Mouse (Mus musculus) stomach, embryonic 14.5 days (tissue): ENCODE measurements around the gene Fscn3. TPM values are rescaled to one million over a fixed set of nuclear protein-coding genes. Genes with fewer than 3 reads are reported as not detected.

ENCODE experiments used
- ATAC-seq: fragments of 200-750 bp; cut with Nextera tagmentation; 2 replicates; pipeline ENCODE4 v1.8.0; 2017; ENCODE audit warnings: low read depth, moderate TSS enrichment; ENCODE audit not compliant: insufficient number of reproducible peaks, insufficient read depth, low FRiP score
- H3K27ac ChIP-seq: fragments of 300-500 bp; sonication (generic); 2 replicates; pipeline ENCODE4 v1.5.1; 2014; ENCODE audit warnings: mild to moderate bottlenecking, low read length, moderate library complexity, mixed read lengths
- H3K27me3 ChIP-seq: fragments of 300-500 bp; sonication (generic); 2 replicates; pipeline ENCODE4 v1.6.1; 2014; ENCODE audit warnings: low read length, control low read depth, mixed read lengths; ENCODE audit not compliant: control insufficient read depth, insufficient read depth
- H3K36me3 ChIP-seq: fragments of 300-500 bp; sonication (generic); 2 replicates; pipeline ENCODE4 v1.6.1; 2014; ENCODE audit warnings: mild to moderate bottlenecking, control low read depth, low read length, moderate library complexity, mixed read lengths; ENCODE audit not compliant: control insufficient read depth, insufficient read depth
- H3K4me1 ChIP-seq: fragments of 300-500 bp; sonication (generic); 2 replicates; pipeline ENCODE4 v1.6.1; 2014; ENCODE audit warnings: low read length, control low read depth, mixed read lengths; ENCODE audit not compliant: control insufficient read depth, insufficient read depth
- H3K4me2 ChIP-seq: fragments of 300-500 bp; sonication (generic); replicated peaks from 2 replicates; pipeline ENCODE4 v1.6.1; 2014; ENCODE audit warnings: low read depth, low read length, control low read depth
- H3K4me3 ChIP-seq: fragments of 300-500 bp; sonication (generic); 2 replicates; pipeline ENCODE4 v1.5.1; 2014; ENCODE audit warnings: low read depth, low read length, control low read depth
- H3K9ac ChIP-seq: fragments of 300-500 bp; sonication (generic); replicated peaks from 2 replicates; pipeline ENCODE4 v1.6.1; 2014; ENCODE audit warnings: low read depth, mild to moderate bottlenecking, control low read depth, low read length, moderate library complexity, mixed read lengths
- H3K9me3 ChIP-seq: fragments of 300-500 bp; sonication (generic); 2 replicates; pipeline ENCODE4 v1.6.1; 2016; ENCODE audit warnings: low read depth, low read length, control low read depth; ENCODE audit not compliant: control insufficient read depth
- WGBS: fragments of 180-500 bp; shearing (Covaris S2); extraction: QIAGEN DNeasy Blood & Tissue Kit; methylation state at CpG from one replicate; pipeline ENCODE4 v1.1.7; 2014; 5-methylcytosine and 5-hydroxymethylcytosine counted together
- polyA plus RNA-seq: library from polyadenylated mRNA; unstranded; fragments of >200 nt; fragmentation: Nextera tagmentation; extraction: Ambion mirVana; gene quantifications from 2 replicates; pipeline ENCODE4 v1.2.1, GENCODE M21; 2014

Gene Fscn3
- polyA plus RNA-seq, 1 experiment from 2014 or later, result not detected

DNA sequence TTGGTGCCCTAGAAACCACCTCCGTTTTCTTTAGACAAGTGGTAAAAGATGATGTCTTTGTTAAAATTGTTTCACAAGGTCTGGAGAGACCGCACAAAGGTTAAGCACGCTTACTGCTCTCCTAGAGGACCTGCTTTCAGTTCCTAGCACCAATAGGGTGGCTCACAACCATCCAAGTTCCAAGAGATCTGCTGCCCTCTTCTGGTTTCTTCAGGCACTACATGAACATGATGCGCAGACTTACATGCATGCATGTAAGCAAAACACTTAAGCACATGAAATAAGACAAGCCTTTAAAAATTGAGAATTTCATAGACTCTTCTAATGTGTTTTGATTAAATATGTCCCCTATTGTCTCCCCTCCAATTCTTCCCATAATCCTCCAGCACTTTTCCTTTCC lies 27.8 kb upstream of the Fscn3 start:
- Histone ChIP-seq H3K27ac (no peak overlapping the region), H3K27me3 (no peaks in the 10 kb centered on the region), H3K4me2 (no peak overlapping the region), H3K9me3 (peaks cover 3% of the 10 kb centered on the region; the same call in 1 of the 2 replicates), H3K36me3 (no peaks in the 10 kb centered on the region), H3K4me3 (no peak overlapping the region), H3K4me1 (no peaks in the 10 kb centered on the region), H3K9ac (no peak overlapping the region)
- WGBS, result 87% methylated on average over 4 of the region's 4 CpGs
- ATAC-seq, result no peak

DNA sequence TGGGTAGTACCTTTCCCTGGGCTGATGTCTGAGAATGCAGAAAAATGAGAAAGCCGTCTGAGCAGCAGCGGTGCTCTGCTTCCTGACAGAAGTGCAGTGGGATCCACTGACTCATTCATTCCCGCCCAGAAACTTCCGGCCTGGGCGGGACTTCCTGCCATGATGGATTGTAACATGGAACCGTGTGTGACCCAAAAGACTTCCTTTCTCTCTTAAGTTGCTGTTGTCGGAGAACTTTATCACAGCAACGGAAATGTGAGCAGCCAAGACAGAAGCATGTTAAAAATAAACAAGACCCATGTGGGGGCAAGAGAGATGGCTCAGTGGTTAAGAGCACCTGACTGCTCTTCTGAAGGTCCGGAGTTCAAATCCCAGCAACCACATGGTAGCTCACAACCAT lies 17.5 kb upstream of the Fscn3 start:
- no peaks in the 10 kb centered on the region for H3K4me1 ChIP-seq
- 72% methylated on average over 9 of the region's 9 CpGs for WGBS
- H3K9ac ChIP-seq, result no peak overlapping the region
- H3K27ac ChIP-seq, result no peak overlapping the region
- H3K4me3 ChIP-seq, result no peak overlapping the region
- no peaks in the 10 kb centered on the region for H3K36me3 ChIP-seq
- no peak for ATAC-seq
- H3K27me3 ChIP-seq, result no peaks in the 10 kb centered on the region
- no peaks in the 10 kb centered on the region for H3K9me3 ChIP-seq
- no peak overlapping the region for H3K4me2 ChIP-seq

DNA sequence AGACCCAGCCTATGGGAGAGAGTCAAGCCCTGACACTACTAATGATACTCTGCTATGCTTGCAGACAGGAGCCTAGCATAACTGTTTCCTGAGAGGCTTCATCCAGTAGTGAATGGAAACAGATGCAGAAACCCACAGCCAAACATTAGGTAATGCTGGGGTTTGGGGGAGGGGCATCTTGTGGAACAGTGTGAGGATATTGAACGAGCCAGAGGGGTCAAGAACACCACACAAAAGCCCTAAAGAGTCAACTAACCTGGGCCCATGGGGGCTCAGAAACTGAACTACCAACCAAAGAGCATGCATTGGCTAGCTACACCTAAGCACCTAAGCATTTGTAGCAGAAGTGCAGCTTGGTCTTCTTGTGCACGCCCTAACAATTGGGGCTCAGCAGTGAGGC lies 16.4 kb upstream of the Fscn3 start:
- Histone ChIP-seq H3K4me3 (no peak overlapping the region), H3K27me3 (no peaks in the 10 kb centered on the region), H3K4me2 (no peak overlapping the region), H3K27ac (no peak overlapping the region), H3K9ac (no peak overlapping the region), H3K4me1 (no peaks in the 10 kb centered on the region), H3K36me3 (peaks cover 10% of the 10 kb centered on the region; the same call in 1 of the 2 replicates), H3K9me3 (no peaks in the 10 kb centered on the region)
- WGBS, result 76% methylated on average over 2 of the region's 2 CpGs
- ATAC-seq, result no peak

DNA sequence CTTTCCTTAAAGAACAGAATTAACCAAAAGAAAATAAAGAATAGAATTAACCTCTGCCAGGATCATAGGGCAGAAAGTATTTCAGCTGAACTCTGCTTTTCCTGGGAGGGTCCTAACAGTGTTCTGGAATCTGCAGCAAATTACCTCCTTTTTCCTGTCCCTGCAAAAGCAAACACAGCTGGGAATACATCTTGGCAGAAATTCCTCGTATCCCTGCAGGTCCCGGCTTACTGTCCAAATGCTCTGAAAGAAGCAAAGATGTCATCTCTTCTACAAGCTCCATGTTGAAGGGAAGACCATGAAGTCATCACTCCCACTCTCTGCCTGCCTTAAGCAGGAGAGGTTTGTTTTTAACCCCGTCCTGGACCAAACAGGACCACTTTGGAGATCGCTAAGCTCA lies 10.6 kb upstream of the Fscn3 start:
- H3K9ac ChIP-seq, result no peak overlapping the region
- WGBS, result 72% methylated on average over 4 of the region's 4 CpGs
- peaks cover 22% of the 10 kb centered on the region for H3K36me3 ChIP-seq
- H3K4me1 ChIP-seq, result peaks cover 15% of the 10 kb centered on the region
- ATAC-seq, result no peak
- H3K4me2 ChIP-seq, result no peak overlapping the region
- no peak overlapping the region for H3K27ac ChIP-seq
- no peaks in the 10 kb centered on the region for H3K9me3 ChIP-seq
- H3K27me3 ChIP-seq, result no peaks in the 10 kb centered on the region
- no peak overlapping the region for H3K4me3 ChIP-seq

DNA sequence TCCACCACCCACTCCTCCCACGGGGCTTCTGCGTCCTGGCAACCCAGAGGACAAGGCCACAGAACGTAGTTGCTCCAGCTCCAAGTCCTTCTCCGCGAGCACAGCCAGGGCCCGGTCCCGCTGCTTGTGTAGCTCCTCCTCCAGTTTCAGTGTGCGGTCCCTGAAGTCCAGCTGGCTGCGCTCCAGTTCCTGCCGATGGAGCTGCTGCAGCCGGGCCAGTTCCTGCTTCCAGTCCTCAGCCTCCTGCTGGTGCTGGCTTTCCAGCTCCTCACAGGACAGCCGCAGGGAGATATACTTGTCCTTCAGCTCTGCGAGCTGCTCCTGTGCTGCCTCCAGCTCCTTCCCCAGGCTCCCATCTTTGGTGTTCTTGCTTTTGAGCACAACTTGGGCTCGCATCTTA lies 9.1 kb upstream of the Fscn3 start:
- WGBS, result 89% methylated on average over 14 of the region's 14 CpGs
- no peaks in the 10 kb centered on the region for H3K9me3 ChIP-seq
- H3K36me3 ChIP-seq, result peaks cover 22% of the 10 kb centered on the region
- no peaks in the 10 kb centered on the region for H3K27me3 ChIP-seq
- peaks cover 18% of the 10 kb centered on the region for H3K4me1 ChIP-seq
- H3K27ac ChIP-seq, result no peak overlapping the region
- no peak overlapping the region for H3K9ac ChIP-seq
- no peak overlapping the region for H3K4me3 ChIP-seq
- no peak for ATAC-seq
- no peak overlapping the region for H3K4me2 ChIP-seq

DNA sequence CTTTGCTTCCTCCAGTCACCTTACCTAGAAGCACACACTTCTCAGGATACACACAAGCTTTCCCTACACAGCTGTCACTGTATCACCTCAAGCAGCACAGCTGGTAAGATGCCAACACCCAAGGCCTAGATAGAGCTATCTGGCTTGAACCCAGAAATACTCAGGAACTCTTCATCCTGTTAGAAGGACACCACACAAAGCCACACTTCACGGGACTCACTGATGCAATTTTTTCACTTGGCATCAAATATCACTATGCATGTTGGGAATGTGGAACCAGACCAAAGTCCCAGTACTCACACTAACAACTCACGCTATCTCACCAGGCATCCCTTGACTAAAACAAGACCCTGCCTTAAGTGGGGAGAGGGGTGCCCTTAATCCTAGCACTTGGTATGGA lies 7.9 kb upstream of the Fscn3 start:
- no peak for ATAC-seq

DNA sequence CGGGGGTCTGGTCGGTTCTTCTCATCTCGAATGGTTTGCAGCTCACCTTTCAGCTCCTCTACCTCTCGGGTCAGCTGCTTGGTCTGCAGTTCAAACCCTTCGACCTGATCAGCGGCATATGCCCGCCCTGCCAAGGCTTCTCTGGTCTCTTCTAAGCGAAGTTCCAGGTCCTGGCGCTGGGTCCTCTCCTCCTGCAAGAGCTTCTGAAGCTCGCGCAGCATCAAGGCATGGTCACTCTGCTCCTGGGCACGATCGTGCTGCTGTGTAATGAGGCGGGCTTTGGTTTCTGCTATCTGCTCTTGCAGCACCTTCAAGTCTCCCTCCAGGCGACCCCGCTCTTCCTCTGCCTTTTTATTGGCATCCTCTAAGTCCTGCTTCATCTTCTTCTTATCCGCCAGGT lies 7.2 kb upstream of the Fscn3 start:
- 71% methylated on average over 17 of the region's 17 CpGs for WGBS
- peak overlapping the region; percentile 81 for H3K4me3 ChIP-seq
- H3K4me2 ChIP-seq, result peak overlapping the region; percentile 84
- ATAC-seq, result no peak
- H3K27ac ChIP-seq, result no peak overlapping the region
- peaks cover 26% of the 10 kb centered on the region for H3K4me1 ChIP-seq
- H3K9me3 ChIP-seq, result no peaks in the 10 kb centered on the region
- peak overlapping the region; percentile 63; the same call in 1 of the 2 replicates for H3K9ac ChIP-seq
- peaks cover 22% of the 10 kb centered on the region for H3K36me3 ChIP-seq
- no peaks in the 10 kb centered on the region for H3K27me3 ChIP-seq

More for the DNA sequence above, 7.9 kb upstream of the Fscn3 start:
- Histone ChIP-seq H3K36me3 (peaks cover 22% of the 10 kb centered on the region), H3K4me1 (peaks cover 24% of the 10 kb centered on the region), H3K27ac (no peak overlapping the region), H3K9ac (no peak overlapping the region), H3K27me3 (no peaks in the 10 kb centered on the region), H3K4me3 (no peak overlapping the region), H3K9me3 (no peaks in the 10 kb centered on the region), H3K4me2 (peak overlapping the region; percentile 84; the same call in 1 of the 2 replicates)
- WGBS, result 77% methylated on average over 2 of the region's 2 CpGs

DNA sequence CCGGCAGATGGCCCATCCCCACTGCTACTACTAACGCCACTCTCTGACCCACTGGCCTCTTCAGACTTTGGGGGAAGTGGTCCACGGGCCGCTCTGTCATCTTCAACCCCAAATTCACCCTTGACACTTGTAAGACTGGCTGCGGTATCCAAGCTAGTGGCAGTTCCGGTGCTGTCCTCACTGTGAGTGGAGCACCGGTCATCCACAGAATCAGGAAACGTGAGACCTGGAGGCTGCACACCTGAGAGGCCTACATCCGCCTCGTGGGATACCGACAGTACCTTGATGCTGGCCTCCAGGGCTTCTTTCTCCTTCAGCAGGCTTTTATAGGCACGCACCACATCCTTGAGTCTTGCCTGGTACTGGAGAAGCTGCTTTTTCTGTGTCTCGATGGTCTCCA lies 6.7 kb upstream of the Fscn3 start:
- H3K27ac ChIP-seq, result peak overlapping the region; percentile 61; the same call in 1 of the 2 replicates
- no peaks in the 10 kb centered on the region for H3K27me3 ChIP-seq
- peaks cover 19% of the 10 kb centered on the region for H3K36me3 ChIP-seq
- 22% methylated on average over 13 of the region's 13 CpGs for WGBS
- peak overlapping the region; percentile 84 for H3K4me2 ChIP-seq
- peaks cover 26% of the 10 kb centered on the region for H3K4me1 ChIP-seq
- ATAC-seq, result no peak
- peak overlapping the region; percentile 63 for H3K9ac ChIP-seq
- peak overlapping the region; percentile 81 for H3K4me3 ChIP-seq
- H3K9me3 ChIP-seq, result no peaks in the 10 kb centered on the region

DNA sequence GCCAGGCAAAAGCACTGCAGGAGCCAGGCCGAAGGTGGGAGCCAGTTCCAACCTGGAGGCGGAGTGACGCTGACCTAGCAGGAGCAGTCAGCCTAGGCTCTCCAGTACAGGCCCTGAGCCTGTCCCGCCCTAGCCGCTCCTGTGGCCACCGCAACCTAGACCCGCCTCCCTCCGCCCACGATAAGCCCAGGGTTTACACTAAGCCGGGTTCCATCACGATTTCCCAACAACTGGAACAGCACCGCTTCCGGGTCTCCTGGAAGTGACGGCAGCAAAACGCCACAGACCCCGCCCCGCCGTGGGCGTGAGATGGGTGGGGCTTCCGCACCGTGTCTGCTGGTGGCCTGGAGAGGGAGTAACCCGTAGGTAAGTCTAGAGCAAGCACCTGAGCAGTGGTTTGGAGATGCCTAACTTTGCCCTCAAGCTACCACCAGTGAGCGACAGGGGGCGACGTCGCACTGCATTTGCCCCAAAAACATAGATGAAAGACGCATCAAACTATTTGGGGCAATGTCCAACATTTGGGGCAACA lies 6.1 kb upstream of the Fscn3 start:
- WGBS, result under 1% methylated on average over 27 of the region's 27 CpGs
- peaks cover 26% of the 10 kb centered on the region for H3K4me1 ChIP-seq
- peak overlapping the region; percentile 81 for H3K4me3 ChIP-seq
- no peaks in the 10 kb centered on the region for H3K27me3 ChIP-seq
- ATAC-seq, result peak; percentile 91
- peak overlapping the region; percentile 84 for H3K4me2 ChIP-seq
- H3K27ac ChIP-seq, result peak overlapping the region; percentile 61; the same call in 1 of the 2 replicates
- H3K36me3 ChIP-seq, result peaks cover 21% of the 10 kb centered on the region
- H3K9me3 ChIP-seq, result no peaks in the 10 kb centered on the region
- peak overlapping the region; percentile 63 for H3K9ac ChIP-seq
